Mouse (Mus musculus) midbrain, embryonic 15.5 days (tissue): ENCODE measurements around the gene Zfp704. TPM values are rescaled to one million over a fixed set of nuclear protein-coding genes. Genes with fewer than 3 reads are reported as not detected.
A peak's percentile ranks its signal among the peaks of the same experiment; 100 is the strongest.

Experiments used
- ATAC-seq: fragments of 200-750 bp; cut with Nextera tagmentation; replicated peaks from 2 replicates; pipeline ENCODE4 v1.8.0; 2017; ENCODE audit warnings: moderate TSS enrichment
- H3K27ac ChIP-seq: fragments of 300-500 bp; sonication (generic); 2 replicates; pipeline ENCODE4 v1.5.1; 2015; ENCODE audit warnings: mild to moderate bottlenecking, inconsistent platforms
- H3K27me3 ChIP-seq: fragments of 300-500 bp; sonication (generic); replicated peaks from 2 replicates; pipeline ENCODE4 v1.6.1; 2015; ENCODE audit warnings: inconsistent platforms
- H3K36me3 ChIP-seq: fragments of 300-500 bp; sonication (generic); replicated peaks from 2 replicates; pipeline ENCODE4 v1.6.1; 2015; ENCODE audit warnings: inconsistent platforms
- H3K4me1 ChIP-seq: fragments of 300-500 bp; sonication (generic); 2 replicates; pipeline ENCODE4 v1.6.1; 2015; ENCODE audit warnings: inconsistent platforms
- H3K4me2 ChIP-seq: fragments of 300-500 bp; sonication (generic); 2 replicates; pipeline ENCODE4 v1.6.1; 2015; ENCODE audit warnings: inconsistent platforms, mild to moderate bottlenecking, moderate library complexity
- H3K4me3 ChIP-seq: fragments of 300-500 bp; sonication (generic); 2 replicates; pipeline ENCODE4 v1.5.1; 2015; ENCODE audit warnings: mild to moderate bottlenecking, inconsistent platforms
- H3K9ac ChIP-seq: fragments of 300-500 bp; sonication (generic); 2 replicates; pipeline ENCODE4 v1.6.1; 2015; ENCODE audit warnings: mild to moderate bottlenecking, inconsistent platforms
- H3K9me3 ChIP-seq: fragments of 300-500 bp; sonication (generic); 2 replicates; pipeline ENCODE4 v1.6.1; 2016; ENCODE audit warnings: inconsistent platforms
- WGBS: fragments of 180-500 bp; shearing (Covaris S2); methylation state at CpG from one replicate; pipeline ENCODE4 v1.1.7; 2015; ENCODE audit warnings: mixed read lengths; 5-methylcytosine and 5-hydroxymethylcytosine counted together
- polyA plus RNA-seq: library from polyadenylated mRNA; unstranded; fragments of >200 nt; fragmentation: Nextera tagmentation; extraction: Ambion mirVana; gene quantifications from 2 replicates; pipeline ENCODE4 v1.2.1, GENCODE M21; 2015

Gene Zfp704
- polyA plus RNA-seq, 1 experiment from 2014 or later, result 13.8 TPM

- Histone ChIP-seq H3K4me3 (no peak overlapping the region), H3K36me3 (no peaks in the 10 kb centered on the region), H3K9me3 (no peaks in the 10 kb centered on the region), H3K27ac (no peak overlapping the region), H3K9ac (no peak overlapping the region), H3K27me3 (no peaks in the 10 kb centered on the region), H3K4me2 (no peak overlapping the region), H3K4me1 (no peaks in the 10 kb centered on the region)
- 87% methylated on average over 4 of the region's 4 CpGs for WGBS
- ATAC-seq, result no peak
These were observed 144.2 kb downstream of the Zfp704 start for GRCm38 (mm10) chr3:9465731-9466130.

GRCm38 (mm10) chr3:9461660-9462059 lies 148.2 kb downstream of the Zfp704 start:
- Histone ChIP-seq H3K4me3 (no peak overlapping the region), H3K9me3 (no peaks in the 10 kb centered on the region), H3K4me2 (no peak overlapping the region), H3K27ac (no peak overlapping the region), H3K9ac (no peak overlapping the region), H3K27me3 (no peaks in the 10 kb centered on the region), H3K4me1 (no peaks in the 10 kb centered on the region), H3K36me3 (no peaks in the 10 kb centered on the region)
- no peak; the same call in 1 of the 2 replicates for ATAC-seq
- WGBS, result 86% methylated on average over 5 of the region's 5 CpGs

- ATAC-seq, result no peak
- no peak overlapping the region for H3K9ac ChIP-seq
- H3K4me3 ChIP-seq, result no peak overlapping the region
- no peak overlapping the region for H3K4me2 ChIP-seq
- no peaks in the 10 kb centered on the region for H3K36me3 ChIP-seq
- WGBS, result 92% methylated on average over 6 of the region's 6 CpGs
- no peak overlapping the region for H3K27ac ChIP-seq
- H3K9me3 ChIP-seq, result no peaks in the 10 kb centered on the region
- H3K27me3 ChIP-seq, result no peaks in the 10 kb centered on the region
- H3K4me1 ChIP-seq, result no peaks in the 10 kb centered on the region
These were observed 149.6 kb downstream of the Zfp704 start for GRCm38 (mm10) chr3:9460284-9460683.

GRCm38 (mm10) chr3:9456380-9456890 lies 153.4 kb downstream of the Zfp704 start:
- Histone ChIP-seq H3K27ac (no peak overlapping the region), H3K27me3 (no peaks in the 10 kb centered on the region), H3K4me1 (no peaks in the 10 kb centered on the region), H3K36me3 (no peaks in the 10 kb centered on the region), H3K4me2 (no peak overlapping the region), H3K4me3 (no peak overlapping the region), H3K9me3 (no peaks in the 10 kb centered on the region), H3K9ac (no peak overlapping the region)
- WGBS, result 72% methylated on average over 10 of the region's 10 CpGs
- peak; percentile 42; the same call in 1 of the 2 replicates for ATAC-seq

GRCm38 (mm10) chr3:9455351-9455750 lies 154.5 kb downstream of the Zfp704 start:
- Histone ChIP-seq H3K4me3 (no peak overlapping the region), H3K9ac (no peak overlapping the region), H3K27ac (no peak overlapping the region), H3K36me3 (no peaks in the 10 kb centered on the region), H3K27me3 (no peaks in the 10 kb centered on the region), H3K4me2 (no peak overlapping the region), H3K9me3 (no peaks in the 10 kb centered on the region), H3K4me1 (no peaks in the 10 kb centered on the region)
- ATAC-seq, result peak; percentile 39; the same call in 1 of the 2 replicates
- WGBS, result 88% methylated on average over 5 of the region's 5 CpGs

- 0 out of 2 replicates have a peak, but pooled peaks have one; percentile 34 for ATAC-seq
These were observed 155.1 kb downstream of the Zfp704 start for GRCm38 (mm10) chr3:9454556-9455330.

GRCm38 (mm10) chr3:9450521-9450920 lies 159.4 kb downstream of the Zfp704 start:
- no peak overlapping the region for H3K27ac ChIP-seq
- no peaks in the 10 kb centered on the region for H3K27me3 ChIP-seq
- H3K4me2 ChIP-seq, result no peak overlapping the region
- H3K4me3 ChIP-seq, result no peak overlapping the region
- no peaks in the 10 kb centered on the region for H3K9me3 ChIP-seq
- WGBS, result 94% methylated on average over 12 of the region's 12 CpGs
- peaks cover 7% of the 10 kb centered on the region; the same call in 1 of the 2 replicates for H3K4me1 ChIP-seq
- no peak overlapping the region for H3K9ac ChIP-seq
- no peaks in the 10 kb centered on the region for H3K36me3 ChIP-seq
- ATAC-seq, result no peak

More at GRCm38 (mm10) chr3:9454556-9455330, 155.1 kb downstream of the Zfp704 start:
- no peaks in the 10 kb centered on the region for H3K9me3 ChIP-seq
- no peaks in the 10 kb centered on the region for H3K27me3 ChIP-seq
- H3K9ac ChIP-seq, result no peak overlapping the region
- no peak overlapping the region for H3K4me2 ChIP-seq
- H3K4me3 ChIP-seq, result no peak overlapping the region
- H3K36me3 ChIP-seq, result no peaks in the 10 kb centered on the region
- H3K4me1 ChIP-seq, result peaks cover under 1% of the 10 kb centered on the region; the same call in 1 of the 2 replicates
- H3K27ac ChIP-seq, result no peak overlapping the region
- 87% methylated on average over 8 of the region's 8 CpGs for WGBS

- 47% methylated on average over 7 of the region's 7 CpGs for WGBS
- Histone ChIP-seq H3K4me1 (peaks cover 7% of the 10 kb centered on the region; the same call in 1 of the 2 replicates), H3K4me2 (no peak overlapping the region), H3K27me3 (no peaks in the 10 kb centered on the region), H3K4me3 (no peak overlapping the region), H3K9ac (no peak overlapping the region), H3K27ac (peak overlapping the region; percentile 64), H3K36me3 (no peaks in the 10 kb centered on the region), H3K9me3 (no peaks in the 10 kb centered on the region)
- peak; percentile 82 for ATAC-seq
These were observed 160.5 kb downstream of the Zfp704 start for GRCm38 (mm10) chr3:9449261-9450007.

GRCm38 (mm10) chr3:9448541-9448940 lies 161.3 kb downstream of the Zfp704 start:
- no peaks in the 10 kb centered on the region for H3K27me3 ChIP-seq
- peaks cover 7% of the 10 kb centered on the region; the same call in 1 of the 2 replicates for H3K4me1 ChIP-seq
- no peak overlapping the region for H3K4me2 ChIP-seq
- WGBS, result 89% methylated on average over 5 of the region's 5 CpGs
- H3K27ac ChIP-seq, result no peak overlapping the region
- no peak overlapping the region for H3K4me3 ChIP-seq
- H3K9ac ChIP-seq, result no peak overlapping the region
- no peaks in the 10 kb centered on the region for H3K9me3 ChIP-seq
- ATAC-seq, result no peak
- H3K36me3 ChIP-seq, result no peaks in the 10 kb centered on the region

- Histone ChIP-seq H3K27me3 (no peaks in the 10 kb centered on the region), H3K4me2 (no peak overlapping the region), H3K9ac (no peak overlapping the region), H3K4me3 (no peak overlapping the region), H3K27ac (no peak overlapping the region), H3K9me3 (no peaks in the 10 kb centered on the region), H3K36me3 (no peaks in the 10 kb centered on the region), H3K4me1 (peaks cover 5% of the 10 kb centered on the region; the same call in 1 of the 2 replicates)
- 73% methylated on average over 5 of the region's 5 CpGs for WGBS
- no peak for ATAC-seq
These were observed 165.3 kb downstream of the Zfp704 start for GRCm38 (mm10) chr3:9444558-9444957.

- WGBS, result 92% methylated on average over 7 of the region's 7 CpGs
- ATAC-seq, result no peak
These were observed 165.9 kb downstream of the Zfp704 start for GRCm38 (mm10) chr3:9443981-9444380.

GRCm38 (mm10) chr3:9443476-9443875 lies 166.4 kb downstream of the Zfp704 start:
- Histone ChIP-seq H3K9me3 (no peaks in the 10 kb centered on the region), H3K9ac (no peak overlapping the region), H3K27ac (no peak overlapping the region), H3K4me1 (no peaks in the 10 kb centered on the region), H3K36me3 (no peaks in the 10 kb centered on the region), H3K4me2 (no peak overlapping the region), H3K27me3 (no peaks in the 10 kb centered on the region), H3K4me3 (no peak overlapping the region)
- no peak for ATAC-seq
- WGBS, result 71% methylated on average over 2 of the region's 2 CpGs

More at GRCm38 (mm10) chr3:9443981-9444380, 165.9 kb downstream of the Zfp704 start:
- no peak overlapping the region for H3K27ac ChIP-seq
- no peaks in the 10 kb centered on the region for H3K36me3 ChIP-seq
- no peaks in the 10 kb centered on the region for H3K27me3 ChIP-seq
- H3K4me1 ChIP-seq, result no peaks in the 10 kb centered on the region
- no peaks in the 10 kb centered on the region for H3K9me3 ChIP-seq
- no peak overlapping the region for H3K4me3 ChIP-seq
- no peak overlapping the region for H3K9ac ChIP-seq
- H3K4me2 ChIP-seq, result no peak overlapping the region
